Mouse (Mus musculus) monocyte, adult 59 days (primary cell): ENCODE measurements around the gene Zkscan14. TPM values are rescaled to one million over a fixed set of nuclear protein-coding genes. Genes with fewer than 3 reads are reported as not detected.

Experiments used
- total RNA-seq, 2 experiments: library from RNA; stranded (reverse); gene quantifications; one replicate each; pipeline ENCODE4 v1.2.4; 2023

Gene Zkscan14
- 10 to 100 TPM; 18.3 to 21.6 TPM for total RNA-seq

DNA sequence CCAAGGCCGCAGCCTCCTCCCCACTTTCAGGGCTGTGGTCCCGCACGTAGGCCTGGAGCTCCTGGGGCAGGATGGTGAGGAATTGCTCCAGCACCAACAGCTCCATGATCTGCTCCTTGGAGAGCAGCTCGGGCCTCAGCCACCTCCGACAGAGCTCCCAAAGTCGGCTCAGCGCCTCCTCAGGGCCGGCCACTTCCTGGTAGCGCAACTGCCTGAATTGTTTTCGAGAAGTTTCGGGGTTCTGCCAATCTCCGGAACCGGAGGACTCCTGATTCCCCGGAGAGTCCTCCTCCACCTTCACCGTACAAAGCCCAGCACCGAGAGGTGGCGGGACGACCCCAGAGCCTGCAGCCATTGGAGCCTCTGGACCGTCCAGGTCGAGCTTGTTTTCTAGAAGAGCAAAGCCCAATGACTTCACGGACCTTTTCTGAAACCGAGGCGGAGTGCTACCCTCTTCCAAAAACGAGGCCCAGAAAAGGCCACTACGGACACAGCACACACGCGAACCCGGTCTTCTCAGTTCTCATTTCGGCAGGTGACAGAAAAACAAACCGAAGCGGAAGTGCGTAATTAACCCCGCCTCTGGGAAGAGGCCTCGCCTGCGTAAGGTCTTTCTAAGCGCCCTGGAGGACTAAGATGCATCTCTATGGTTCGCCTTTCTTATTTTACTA, at the start of gene Zkscan14:
TSS of gene Zkscan14 (minus strand) at position 548 of the 671 bp plus-strand sequence.

DNA sequence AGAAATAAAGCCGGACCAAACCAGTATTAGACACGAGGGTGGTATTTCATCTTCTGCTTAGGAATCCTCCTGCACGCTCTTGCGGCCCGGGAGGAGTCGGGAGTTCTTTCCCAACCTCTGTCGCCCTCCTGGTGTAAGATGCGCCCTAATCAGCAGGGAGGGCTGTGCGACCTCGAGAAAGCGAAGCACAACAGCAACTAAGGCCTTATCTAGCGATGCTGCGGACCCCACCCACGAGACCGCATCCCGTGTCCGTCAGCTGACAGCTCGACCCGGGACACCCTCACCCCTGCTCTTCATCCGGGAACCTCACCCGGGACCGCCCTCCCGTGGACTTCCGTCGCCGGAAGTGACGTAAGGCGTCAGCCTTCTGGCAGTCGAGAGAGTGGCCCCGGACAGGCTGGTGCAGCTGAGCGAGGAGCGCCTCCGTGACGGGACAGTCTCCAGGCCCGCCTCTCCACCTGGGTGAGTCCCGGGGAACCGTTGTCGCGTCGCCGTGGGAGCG, 29.8 kb upstream of the Zkscan14 start, which contains the start of gene Zfp655:
TSS of gene Zfp655 (plus strand) at position 349 of the 505 bp plus-strand sequence.

DNA sequence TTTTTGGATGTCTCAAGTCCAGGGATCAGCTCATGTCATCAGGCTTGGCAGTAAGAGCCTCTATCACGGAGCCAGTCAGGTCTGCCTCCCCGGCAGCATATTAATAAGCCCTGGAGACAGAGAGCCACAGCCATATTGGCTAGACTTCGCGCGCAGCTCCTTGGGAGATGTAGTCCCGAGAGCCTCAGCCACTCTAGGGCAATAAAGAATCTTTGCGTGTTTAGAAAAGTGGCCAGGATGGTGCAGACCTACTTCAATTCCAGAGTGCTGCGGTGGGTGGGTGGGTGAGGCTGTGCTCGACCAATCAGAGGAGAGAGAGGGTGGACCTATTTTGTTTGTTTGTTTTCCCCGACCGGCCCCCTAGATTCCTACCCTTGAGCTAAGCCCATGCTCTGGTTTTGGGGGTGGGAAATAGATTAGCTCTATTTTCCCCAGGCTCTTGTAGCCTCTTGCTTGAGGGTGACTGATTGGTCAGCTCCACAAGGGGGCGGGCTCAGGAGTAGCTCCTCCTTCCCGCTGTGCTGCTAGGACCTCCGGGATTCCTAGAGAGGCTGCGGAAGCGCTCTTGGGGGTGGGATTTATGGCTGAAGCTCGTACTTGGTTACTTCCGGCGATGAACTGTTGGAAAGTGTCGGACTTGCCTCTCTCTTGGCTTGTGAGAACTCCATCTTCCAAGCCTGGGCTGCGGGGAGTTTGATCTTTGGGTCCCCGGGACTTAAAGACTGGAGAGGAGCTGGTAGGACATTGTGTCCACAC, 2.4 kb upstream of the Zkscan14 start, which contains the start of gene Zkscan5:
TSS of gene Zkscan5 (plus strand) at position 627 of the 756 bp plus-strand sequence.

DNA sequence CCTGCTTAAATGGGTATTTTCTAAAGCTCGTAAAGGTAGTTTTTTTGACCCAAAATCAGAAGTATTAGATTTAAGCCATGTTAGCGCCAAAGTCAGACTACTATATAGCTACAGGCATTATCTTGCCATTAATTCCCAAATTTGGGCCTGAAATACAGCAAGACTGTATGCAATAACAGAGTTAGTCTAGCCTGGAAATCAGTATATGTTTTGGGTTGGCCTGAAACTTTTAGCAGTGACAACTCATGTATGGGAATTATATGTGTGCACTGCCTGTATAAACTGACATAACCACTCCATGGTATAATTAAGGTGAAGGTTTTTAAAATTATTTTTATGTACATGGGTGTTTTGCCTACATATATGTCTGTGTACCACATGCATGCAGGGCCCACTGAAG, 9.7 kb downstream of the Zkscan14 start, which contains the start of gene Atp5j2:
TSS of gene Atp5j2 (minus strand) at position 101 of the 400 bp plus-strand sequence.

DNA sequence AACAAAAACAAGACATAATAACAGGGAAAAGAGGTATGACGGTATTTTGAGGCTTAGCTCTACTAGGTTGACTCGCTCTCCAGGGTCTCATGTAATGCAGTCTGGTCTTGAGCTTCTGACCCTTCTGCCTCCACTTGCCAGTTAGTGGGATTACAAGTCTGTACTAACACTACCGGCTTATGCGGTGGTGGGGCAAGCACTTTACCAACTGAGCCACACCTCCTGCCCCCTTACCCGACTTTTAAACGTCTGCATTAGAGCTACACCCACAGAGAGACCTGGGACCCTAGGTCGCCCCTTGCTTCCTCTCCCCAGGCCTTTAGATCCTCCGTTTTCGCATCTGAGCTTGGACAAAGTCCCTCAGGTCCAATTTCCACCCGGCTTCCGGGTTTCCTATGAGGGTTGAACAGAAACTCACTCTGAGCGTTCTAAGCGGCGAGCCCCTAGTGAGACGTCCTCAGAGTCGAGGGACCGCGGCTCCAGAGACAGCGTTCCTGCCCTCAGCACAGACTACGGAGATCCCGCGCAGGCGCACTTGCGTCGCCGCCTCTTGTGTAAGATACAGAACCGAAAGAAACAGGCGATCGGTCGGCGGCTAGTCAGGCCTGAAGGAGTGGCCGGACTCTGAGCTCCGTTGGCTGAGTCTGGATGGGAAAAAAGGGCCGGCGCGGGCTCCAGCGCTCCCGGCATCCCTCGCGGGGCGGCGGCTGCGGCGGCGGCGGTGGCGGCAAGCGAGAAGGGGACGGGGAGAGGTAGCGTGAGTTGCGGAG, 34.9 kb downstream of the Zkscan14 start, which contains the start of the genes Ptcd1 and Cpsf4:
TSS of gene Ptcd1 (minus strand) at position 573 of the 770 bp plus-strand sequence.
TSS of gene Cpsf4 (plus strand) at position 678 of the 770 bp plus-strand sequence.

Other genes with a start within 250 kb of the Zkscan14 start
- 10 to 100 TPM; 20.4 to 24.0 TPM for gene Smurf1, start 236.0 kb downstream of the Zkscan14 start, total RNA-seq
- gene Gm4871, start 169.1 kb downstream of the Zkscan14 start, total RNA-seq = not detected
- not detected for gene 1700018F24Rik, start 158.9 kb downstream of the Zkscan14 start, total RNA-seq
- gene Arpc1a, start 118.0 kb downstream of the Zkscan14 start, total RNA-seq = 10 to 100 TPM; 82.2 to 82.9 TPM
- not detected for gene Kpna7, start 117.8 kb downstream of the Zkscan14 start, total RNA-seq
- gene Arpc1b, start 87.7 kb downstream of the Zkscan14 start, total RNA-seq = 1,000 to 10,000 TPM; 1,041 to 1,090 TPM
- 10 to 100 TPM; 31.8 to 52.5 TPM for gene Pdap1, start 61.6 kb downstream of the Zkscan14 start, total RNA-seq
- gene Bud31, start 61.5 kb downstream of the Zkscan14 start, total RNA-seq = 100 to 1,000 TPM; 107 to 112 TPM
- gene Ptcd1, start 34.8 kb downstream of the Zkscan14 start, total RNA-seq = 10 to 100 TPM; 12.3 to 14.1 TPM
- 10 to 100 TPM; 33.2 to 38.2 TPM for gene Cpsf4, start 34.7 kb downstream of the Zkscan14 start, total RNA-seq
- gene Atp5j2, start 9.8 kb downstream of the Zkscan14 start, total RNA-seq = 100 to 1,000 TPM; 111 to 147 TPM
- gene Zkscan5, start 2.7 kb upstream of the Zkscan14 start, total RNA-seq = 1 to 10 TPM; 5.4 to 5.9 TPM
- 100 to 1,000 TPM; 103 to 118 TPM for gene Zfp655, start 29.8 kb upstream of the Zkscan14 start, total RNA-seq
- gene Zscan25, start 78.6 kb upstream of the Zkscan14 start, total RNA-seq = 10 to 100 TPM; 14.0 to 18.3 TPM
- gene Cyp3a57, start 143.4 kb upstream of the Zkscan14 start, total RNA-seq = not detected